Mouse (Mus musculus): ENCODE measurements around the gene Ccdc115.
A peak's percentile ranks its signal among the peaks of the same experiment; 100 is the strongest.

GRCm38 (mm10) chr1:34439215-34439960 is at the start of gene Ccdc115, which contains the start of gene Imp4:
- TF ChIP-seq CTCF (IDR thresholded peaks at IDR 0.05; ENCODE audit: borderline replicate concordance, extremely low read depth, insufficient read depth, insufficient read length), result no peak
- TF ChIP-seq POLR2A (IDR thresholded peaks at IDR 0.05; ENCODE audit: borderline replicate concordance, extremely low read depth, insufficient read depth, insufficient read length, poor library complexity, severe bottlenecking), result peak; percentile 64; the same call in 1 of the 2 replicates

Measured in brain, embryonic 14.5 days (tissue).